Mouse (Mus musculus) urinary bladder, postnatal 10 days (tissue): ENCODE results near the gene Gm7030.
"Not testable (repeated sequence)": the region's sequence is repeated elsewhere in the genome, so short reads cannot be mapped to it uniquely, and the experiment has no call there.

Experiments used
- DNase-seq: peaks from one replicate; pipeline ENCODE4 v3.0.0; 2022; ENCODE audit warnings: low spot score

Gene Gm7030

GRCm38 (mm10) chr17:36081901-36082300, 47.3 kb downstream of the Gm7030 start:
- DNase-seq: not testable (repeated sequence)

DNA sequence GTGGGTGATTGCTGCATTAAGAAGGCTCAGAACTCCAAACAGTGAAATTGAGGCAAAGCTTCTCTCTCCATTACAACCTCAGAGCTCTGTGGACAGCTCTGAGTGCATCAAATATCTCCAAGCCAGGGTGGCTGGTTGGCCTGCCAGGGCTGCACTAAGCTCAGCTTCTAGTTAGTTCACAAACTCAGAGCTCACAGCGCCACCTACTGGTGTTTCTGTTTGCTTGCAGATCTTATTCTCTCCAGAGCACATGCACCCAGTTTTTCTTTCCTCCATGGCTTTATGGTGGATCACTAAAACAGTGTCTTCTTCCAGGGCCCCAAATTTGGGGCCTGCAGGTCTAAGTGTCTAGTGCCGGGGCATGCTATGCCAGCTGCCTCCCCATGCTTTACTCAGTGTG, 68.4 kb downstream of the Gm7030 start:
- peak; percentile 67 for DNase-seq
